ENCODE assay signal across 17 mouse cellular contexts in the genomic region with DNA sequence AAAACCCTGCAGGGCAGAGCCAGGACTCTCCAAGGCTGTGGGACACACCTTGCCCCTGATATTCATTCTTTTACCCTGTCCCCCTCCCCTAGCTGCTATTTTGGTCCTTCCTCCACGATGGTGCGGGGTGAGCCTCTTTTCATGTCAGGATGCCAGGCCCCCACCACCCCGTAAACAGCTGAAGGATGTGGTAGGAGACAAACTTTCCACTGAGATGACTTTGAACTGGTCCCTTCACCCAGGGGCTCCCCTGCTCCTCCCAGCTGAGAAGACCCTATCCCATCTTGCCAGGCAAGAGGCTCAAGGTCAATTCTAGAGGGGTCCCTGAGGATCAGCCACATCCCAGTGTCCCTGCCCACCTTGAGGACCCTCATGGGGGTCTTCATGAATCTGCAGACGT. TPM values are rescaled to one million over a fixed set of nuclear protein-coding genes. Genes with fewer than 3 reads are reported as not detected.
A peak's percentile ranks its signal among the peaks of the same experiment; 100 is the strongest.
DNase-seq lines count a peak whose midpoint lies in the region; ATAC-seq and TF ChIP-seq lines count a peak whose summit lies in the region.
"Had no signal": no experiment of that assay in that cellular context is flagged by ENCODE, and none has a peak within 500 bp of the region (broad histone marks: within the 10 kb centered on the region; RNA-seq: fewer than 3 reads in every experiment).

No protein-coding gene starts in this region.

- TF ChIP-seq CTCF in gastrocnemius, adult 2 months (IDR thresholded peaks at IDR 0.05) = no peak

- H3K27ac ChIP-seq in gastrocnemius, adult 2 months = peak overlapping the region; percentile 84
- H3K27ac ChIP-seq: hindbrain, embryonic 12.5 days; limb, embryonic 10.5 days; stomach, embryonic 15.5 days had no signal

- no peak overlapping the region for H3K4me3 ChIP-seq in gastrocnemius, adult 2 months
- H3K4me3 ChIP-seq: hindbrain, embryonic 12.5 days; limb, embryonic 10.5 days; stomach, embryonic 15.5 days had no signal

- no peak for ATAC-seq in erythroid progenitor cell, adult 5-6 weeks (replicated peaks; ENCODE audit: low FRiP score, poor library complexity, severe bottlenecking)
- ATAC-seq in monocyte, adult 5-6 weeks (replicated peaks; ENCODE audit: insufficient number of reproducible peaks, low FRiP score, low TSS enrichment, poor library complexity, severe bottlenecking) = no peak
- ATAC-seq: forebrain, embryonic 14.5 days had no signal

- no peak for DNase-seq in gastrocnemius, adult 2 months
- DNase-seq in gastrocnemius, adult 18-20 months (ENCODE audit: low spot score) = no peak
- peak; percentile 79 for DNase-seq in CD4-positive, CD25-positive, alpha-beta regulatory T cell, adult 2 months (ENCODE audit: low read depth, low spot score)
- DNase-seq in induced T-regulatory cell, adult 2 months (ENCODE audit: low read depth) = peak; percentile 86
- DNase-seq in thymus, postnatal 14 days = peak; percentile 89
- DNase-seq: adrenal gland, postnatal 10 days; lung, adult 18-20 months; lung, postnatal 36 days; retina, postnatal 1 day; right cerebral cortex, postnatal 4 days had no signal

- intact Hi-C loops in gastrocnemius, adult 2 months (cut with DNase I) = loop anchor here (5.0 kb wide), 1 partner anchor 90 kb away; no protein-coding TSS in a partner anchor

RNA-seq across cellular contexts. Expression of gene Cd6, which starts 42.5 kb away (rescaled TPM):
- not detected for total RNA-seq in gastrocnemius, adult 2 months (2021)
- total RNA-seq in gastrocnemius, adult 18-20 months (2021) = not detected
- total RNA-seq in erythroid progenitor cell, adult 5-6 weeks (2015; ENCODE audit: low replicate concordance) = 1.8 and 2.9 TPM in 2 replicates
- total RNA-seq in erythroid progenitor cell, adult 5-6 weeks (2017; ENCODE audit: low replicate concordance) = 1.3 and 2.3 TPM in 2 replicates
- 1.8 to 3.3 TPM (median 2.2 TPM) in 3 replicates for total RNA-seq in monocyte, adult 5-6 weeks (2017)
- total RNA-seq: midbrain, postnatal 0 days had no signal

RNA-seq across cellular contexts. Expression of gene Cd5, which starts 48.6 kb away (rescaled TPM):
- not detected for total RNA-seq in gastrocnemius, adult 2 months (2021)
- total RNA-seq in gastrocnemius, adult 18-20 months (2021) = not detected
- total RNA-seq in erythroid progenitor cell, adult 5-6 weeks (2015; ENCODE audit: low replicate concordance) = 2.5 and 2.9 TPM in 2 replicates
- 0.26 TPM in 1 of 2 replicates, not detected in the other for total RNA-seq in erythroid progenitor cell, adult 5-6 weeks (2017; ENCODE audit: low replicate concordance)
- 1.0 to 3.1 TPM in 2 of 3 replicates, not detected in the other for total RNA-seq in monocyte, adult 5-6 weeks (2017)

RNA-seq across cellular contexts. Expression of gene Slc15a3, which starts 52.1 kb away (rescaled TPM):
- total RNA-seq in gastrocnemius, adult 2 months (2021) = under 1 TPM; 0.31 to 0.53 TPM
- under 1 TPM; 0.23 to 0.55 TPM for total RNA-seq in gastrocnemius, adult 18-20 months (2021)
- 1.8 and 3.8 TPM in 2 replicates for total RNA-seq in erythroid progenitor cell, adult 5-6 weeks (2015; ENCODE audit: low replicate concordance)
- 2.4 TPM in 1 of 2 replicates, not detected in the other for total RNA-seq in erythroid progenitor cell, adult 5-6 weeks (2017; ENCODE audit: low replicate concordance)
- 23.9 to 28.8 TPM (median 26.8 TPM) in 3 replicates for total RNA-seq in monocyte, adult 5-6 weeks (2017)

Comparison
In these comparisons a context has a peak if more than half of its experiments do, and no peak if none do; other contexts are left out.
1. DNase-seq: peak in CD4-positive, CD25-positive, alpha-beta regulatory T cell, adult 2 months (single experiment), induced T-regulatory cell, adult 2 months (single experiment) and thymus, postnatal 14 days (single experiment); none in gastrocnemius, adult 2 months (single experiment) and gastrocnemius, adult 18-20 months (single experiment).